Mouse (Mus musculus): Measurements from ENCODE around the gene Tom1l1.

- TF ChIP-seq CTCF (IDR thresholded peaks at IDR 0.05; ENCODE audit: low read depth) (no peak), EP300 (IDR thresholded peaks at IDR 0.05; ENCODE audit: low read depth) (no peak)
These were observed 27.5 kb downstream of the Tom1l1 start for GRCm38 (mm10) chr11:90660662-90661061.
